Mouse (Mus musculus): ENCODE measurements around the gene Dusp2.

DNA sequence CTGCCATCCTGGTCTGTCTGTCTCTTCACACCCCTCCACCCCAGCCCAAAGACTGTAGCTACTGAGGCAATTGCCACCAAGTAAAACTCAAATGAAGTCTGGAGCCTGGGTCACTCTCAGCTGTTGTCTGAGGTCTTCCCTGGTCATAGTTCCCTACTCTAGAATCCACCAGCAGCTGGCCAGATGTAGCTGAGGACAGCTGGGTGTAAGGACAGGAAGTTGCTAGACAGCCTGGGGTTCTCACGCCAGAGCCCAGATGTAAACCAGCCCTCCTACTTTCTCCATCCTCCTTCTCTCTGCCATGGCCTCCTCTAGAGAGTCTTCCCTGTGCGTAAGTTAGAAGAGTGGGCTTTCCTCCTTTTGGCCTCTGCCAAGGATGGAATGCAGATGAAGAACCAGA lies 51.6 kb downstream of the Dusp2 start:
- TF ChIP-seq CTCF (IDR thresholded peaks at IDR 0.05), result no peak
- no peak for TF ChIP-seq EP300 (IDR thresholded peaks at IDR 0.05)
